Mouse (Mus musculus) macrophage (primary cell): ENCODE results near the gene Actrt2. TPM values are rescaled to one million over a fixed set of nuclear protein-coding genes. Genes with fewer than 3 reads are reported as not detected.

Experiments
- H3K27ac ChIP-seq: fragments of 350-480 bp; formaldehyde crosslinking; 2 replicates; pipeline ENCODE4 v1.9.0; 2021
- H3K36me3 ChIP-seq: fragments of 350-480 bp; formaldehyde crosslinking; 2 replicates; pipeline ENCODE4 v1.9.0; 2021; ENCODE audit errors: inconsistent target
- H3K4me3 ChIP-seq: fragments of 350-480 bp; formaldehyde crosslinking; 2 replicates; pipeline ENCODE4 v1.9.0; 2021; ENCODE audit errors: inconsistent target
- H3K79me2 ChIP-seq: fragments of 350-480 bp; formaldehyde crosslinking; 2 replicates; pipeline ENCODE4 v1.9.0; 2021; ENCODE audit errors: inconsistent target
- WGBS: methylation state at CpG from one replicate; pipeline ENCODE4 v1.1.7; 2026; ENCODE audit warnings: inconsistent platforms; ENCODE audit not compliant: missing documents; 5-methylcytosine and 5-hydroxymethylcytosine counted together
- polyA plus RNA-seq: library from polyadenylated mRNA; stranded (reverse); fragments of 250-400 nt; gene quantifications from 3 replicates; pipeline ENCODE4 v1.2.4, GENCODE M21; 2018; ENCODE audit warnings: inconsistent platforms
- total RNA-seq, 78 experiments: library from RNA; depleted of rRNA; stranded (reverse); fragments of 250-400 nt; gene quantifications; 1 replicate in 9 of 78; 2 replicates in 24 of 78; 3 replicates in 43 of 78; 4 replicates in 2 of 78; pipeline ENCODE4 v1.2.4; 2018; ENCODE audit warnings: inconsistent platforms in 56 of 78

The Actrt2 gene
- not detected for total RNA-seq (2018; cell fraction: chromatin; rRNA removed)
- total RNA-seq (2018; cell fraction: cytosol; rRNA removed): not detected
- total RNA-seq (2018; cell fraction: nucleus; rRNA removed): not detected
- not detected in 3 replicates for polyA plus RNA-seq

DNA sequence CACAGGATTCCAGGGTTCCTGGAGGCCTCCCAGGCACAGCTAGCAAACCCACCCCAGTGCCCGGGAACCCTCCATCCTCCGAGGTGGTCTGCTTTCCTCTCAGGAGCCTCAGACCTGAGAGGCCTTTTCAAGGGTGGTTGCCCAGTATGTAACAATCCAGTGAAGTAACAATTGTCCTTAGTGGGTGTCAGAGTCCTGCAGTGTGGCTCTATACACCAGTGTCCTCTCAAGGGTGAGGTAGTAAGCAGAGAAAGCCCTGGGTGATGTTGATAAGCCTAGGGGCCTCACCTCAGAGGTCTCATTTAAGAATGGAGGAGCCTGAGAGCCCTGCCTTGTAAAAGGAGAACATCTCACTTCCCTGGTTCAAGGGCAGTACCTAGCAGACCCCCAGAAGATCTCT lies at the start of gene Actrt2:
Gene Actrt2 (minus strand): TSS at position 101 of the 400 bp plus-strand sequence.
- 80% methylated on average over 2 of the region's 2 CpGs for WGBS
- H3K36me3 ChIP-seq: no peaks in the 10 kb centered on the region
- H3K79me2 ChIP-seq: no peaks in the 10 kb centered on the region

GRCm38 (mm10) chr4:154709391-154710107 lies 41.9 kb upstream of the Actrt2 start:
- WGBS: 77% methylated on average over 21 of the region's 21 CpGs
- Histone ChIP-seq H3K4me3 (no peak overlapping the region), H3K27ac (no peak overlapping the region), H3K36me3 (no peaks in the 10 kb centered on the region), H3K79me2 (no peaks in the 10 kb centered on the region)

More for the DNA sequence above, at the start of gene Actrt2:
- H3K27ac ChIP-seq: no peak within 1 kb of the TSS
- H3K4me3 ChIP-seq: no peak within 1 kb of the TSS

DNA sequence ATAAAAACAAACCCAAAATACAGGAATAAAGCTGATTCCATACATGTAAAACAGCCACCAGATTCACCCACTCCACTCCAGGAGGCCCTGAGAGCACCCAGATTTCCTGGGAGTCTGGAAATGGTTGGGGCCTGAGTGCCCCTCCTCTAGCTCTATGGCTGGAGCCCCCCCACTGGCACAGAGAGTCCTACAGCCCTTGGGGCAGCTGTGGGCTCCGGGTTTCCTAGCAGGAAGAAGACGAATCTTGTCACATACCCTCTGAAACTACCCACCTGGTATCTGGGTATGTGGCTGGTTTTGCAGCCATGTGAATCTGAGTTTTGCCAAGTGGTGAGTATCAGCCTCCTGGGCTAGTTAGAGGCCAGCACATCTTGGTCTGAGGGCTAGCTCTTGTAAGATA lies 41.1 kb upstream of the Actrt2 start:
- Histone ChIP-seq H3K79me2 (no peaks in the 10 kb centered on the region), H3K36me3 (no peaks in the 10 kb centered on the region), H3K27ac (no peak overlapping the region), H3K4me3 (no peak overlapping the region)
- WGBS: 80% methylated on average over 2 of the region's 2 CpGs

- H3K27ac ChIP-seq: no peak overlapping the region
- H3K79me2 ChIP-seq: no peaks in the 10 kb centered on the region
- H3K4me3 ChIP-seq: no peak overlapping the region
- 95% methylated on average over 11 of the region's 11 CpGs for WGBS
- no peaks in the 10 kb centered on the region for H3K36me3 ChIP-seq
Observed at GRCm38 (mm10) chr4:154708223-154708622, 40.6 kb upstream of the Actrt2 start.

DNA sequence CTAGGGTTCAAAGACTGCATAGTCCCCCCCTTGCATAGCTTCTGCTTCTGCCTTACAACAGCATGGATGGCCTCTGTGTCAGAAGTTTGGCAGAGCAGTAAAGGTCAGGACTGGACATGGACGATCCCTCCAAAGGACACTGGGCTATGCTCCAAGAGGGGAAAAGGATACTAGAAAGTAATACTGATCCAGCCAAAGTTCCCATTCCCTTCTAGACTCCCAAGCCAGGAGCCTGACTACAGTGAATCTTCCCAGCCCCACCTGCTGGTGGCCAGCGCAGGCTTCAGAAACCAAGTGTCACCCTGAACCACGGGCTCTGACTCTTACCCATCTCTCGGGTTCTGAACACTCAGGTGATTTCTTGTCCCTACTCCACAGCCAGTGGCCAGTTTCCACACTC lies 39.9 kb upstream of the Actrt2 start:
- 90% methylated on average over 4 of the region's 4 CpGs for WGBS
- H3K36me3 ChIP-seq: no peaks in the 10 kb centered on the region
- no peak overlapping the region for H3K4me3 ChIP-seq

DNA sequence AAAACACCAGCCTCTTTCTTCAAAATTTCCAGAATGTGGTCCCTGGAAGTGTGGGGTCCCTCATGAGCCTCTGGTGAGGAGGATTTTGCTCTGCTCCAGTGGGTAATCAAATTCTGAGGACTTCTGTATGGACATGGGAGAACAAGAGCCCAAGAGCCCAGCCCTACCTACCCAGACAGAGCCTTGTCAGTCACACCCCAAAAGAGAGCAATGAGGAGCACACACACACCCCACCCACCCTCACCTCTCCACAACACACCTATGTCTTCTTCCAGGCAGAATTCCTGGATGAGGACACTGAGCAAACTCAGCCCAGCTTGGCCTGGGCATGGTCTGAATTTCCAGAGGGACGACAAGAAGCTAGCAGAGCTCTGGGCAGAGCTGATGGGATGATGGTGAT lies 38.8 kb upstream of the Actrt2 start:
- WGBS: 75% methylated on average over 1 of the region's 1 CpGs
- no peaks in the 10 kb centered on the region for H3K36me3 ChIP-seq

More for the DNA sequence above, 39.9 kb upstream of the Actrt2 start:
- no peaks in the 10 kb centered on the region for H3K79me2 ChIP-seq
- H3K27ac ChIP-seq: no peak overlapping the region

DNA sequence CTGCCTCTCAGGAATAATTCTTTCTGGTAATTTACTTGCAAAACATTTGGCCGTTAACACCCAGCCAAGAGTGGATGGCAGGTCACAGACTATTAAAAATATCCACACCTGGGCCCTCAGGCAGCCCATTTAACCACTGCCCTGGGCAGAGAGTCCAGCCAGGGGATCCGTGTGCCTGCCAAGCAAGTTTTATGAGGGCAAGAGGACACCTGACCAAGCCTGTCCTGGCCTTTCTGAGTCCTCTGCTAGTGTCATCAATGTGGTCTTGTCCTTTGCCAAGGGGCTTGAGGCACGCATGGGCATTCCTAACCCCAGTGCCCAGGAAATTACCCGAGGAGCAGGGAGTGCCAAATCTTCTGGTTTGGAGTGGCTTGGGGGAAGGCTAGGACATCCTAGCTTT lies 38.0 kb upstream of the Actrt2 start:
- 80% methylated on average over 4 of the region's 4 CpGs for WGBS
- Histone ChIP-seq H3K27ac (no peak overlapping the region), H3K36me3 (no peaks in the 10 kb centered on the region), H3K4me3 (no peak overlapping the region), H3K79me2 (no peaks in the 10 kb centered on the region)

More for the DNA sequence above, 38.8 kb upstream of the Actrt2 start:
- H3K4me3 ChIP-seq: no peak overlapping the region
- no peaks in the 10 kb centered on the region for H3K79me2 ChIP-seq
- H3K27ac ChIP-seq: no peak overlapping the region

GRCm38 (mm10) chr4:154705056-154705455 lies 37.4 kb upstream of the Actrt2 start:
- H3K36me3 ChIP-seq: no peaks in the 10 kb centered on the region
- 91% methylated on average over 6 of the region's 6 CpGs for WGBS
- H3K27ac ChIP-seq: no peak overlapping the region
- no peak overlapping the region for H3K4me3 ChIP-seq
- no peaks in the 10 kb centered on the region for H3K79me2 ChIP-seq

DNA sequence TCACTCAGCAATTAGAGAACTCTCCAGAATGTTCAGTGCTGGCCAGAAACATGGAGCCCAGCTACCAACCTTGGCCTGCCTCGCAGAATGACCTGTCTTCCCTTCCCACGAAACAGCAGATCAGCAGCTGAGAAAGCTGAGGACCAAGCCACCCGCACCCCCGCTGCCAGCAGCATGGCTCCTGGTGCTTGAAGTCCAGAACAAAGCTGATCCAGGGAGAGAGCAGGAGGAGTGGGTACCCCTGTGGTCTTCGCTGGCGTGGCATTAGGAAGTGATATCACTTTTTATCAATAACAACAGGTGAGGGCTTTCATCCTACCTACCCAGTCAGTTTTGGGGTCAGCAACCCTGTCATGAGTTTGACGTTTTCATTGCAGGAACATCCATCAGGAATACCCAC lies 36.9 kb upstream of the Actrt2 start:
- no peaks in the 10 kb centered on the region for H3K36me3 ChIP-seq
- H3K4me3 ChIP-seq: no peak overlapping the region
- H3K27ac ChIP-seq: no peak overlapping the region
- 89% methylated on average over 7 of the region's 7 CpGs for WGBS
- H3K79me2 ChIP-seq: no peaks in the 10 kb centered on the region

DNA sequence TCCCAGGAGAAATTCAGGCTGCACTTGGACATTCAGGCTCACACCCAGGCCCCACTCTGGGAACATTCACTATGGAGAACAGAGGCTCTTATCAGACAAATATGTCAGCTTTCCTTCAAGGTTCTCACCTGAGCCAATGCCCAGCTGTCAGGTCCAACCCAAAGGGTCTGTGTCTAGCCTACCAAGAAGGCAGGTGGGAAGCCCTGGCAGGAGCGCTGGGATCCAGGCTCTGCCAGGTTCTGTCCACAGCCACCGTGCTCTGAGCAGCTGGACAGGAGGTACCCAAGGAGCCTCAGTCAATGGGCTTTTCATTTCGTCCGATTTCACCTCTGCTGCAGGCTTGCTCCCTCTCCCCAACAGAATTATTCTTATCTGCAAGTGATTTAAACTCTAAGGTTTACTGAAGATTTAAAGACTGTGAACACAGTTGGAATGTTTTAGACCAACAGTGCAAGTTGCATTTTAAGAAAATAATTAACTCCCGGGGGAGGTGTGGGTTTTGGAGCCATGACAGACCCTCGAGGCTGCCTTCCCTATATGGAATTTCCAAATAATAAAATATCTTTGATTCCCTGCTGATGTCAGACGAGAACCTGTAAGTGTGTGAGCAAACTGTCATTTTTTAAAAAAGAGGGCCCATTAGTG lies 35.9 kb upstream of the Actrt2 start:
- no peaks in the 10 kb centered on the region for H3K36me3 ChIP-seq
- WGBS: 86% methylated on average over 7 of the region's 7 CpGs
- no peak overlapping the region for H3K27ac ChIP-seq
- H3K79me2 ChIP-seq: no peaks in the 10 kb centered on the region
- H3K4me3 ChIP-seq: no peak overlapping the region

GRCm38 (mm10) chr4:154702931-154703330 lies 35.3 kb upstream of the Actrt2 start:
- no peaks in the 10 kb centered on the region for H3K79me2 ChIP-seq
- 96% methylated on average over 7 of the region's 7 CpGs for WGBS
- no peak overlapping the region for H3K27ac ChIP-seq
- H3K36me3 ChIP-seq: no peaks in the 10 kb centered on the region
- no peak overlapping the region for H3K4me3 ChIP-seq

GRCm38 (mm10) chr4:154702186-154702585 lies 34.5 kb upstream of the Actrt2 start:
- WGBS: 83% methylated on average over 5 of the region's 6 CpGs
- Histone ChIP-seq H3K4me3 (no peak overlapping the region), H3K79me2 (no peaks in the 10 kb centered on the region), H3K36me3 (no peaks in the 10 kb centered on the region), H3K27ac (no peak overlapping the region)

DNA sequence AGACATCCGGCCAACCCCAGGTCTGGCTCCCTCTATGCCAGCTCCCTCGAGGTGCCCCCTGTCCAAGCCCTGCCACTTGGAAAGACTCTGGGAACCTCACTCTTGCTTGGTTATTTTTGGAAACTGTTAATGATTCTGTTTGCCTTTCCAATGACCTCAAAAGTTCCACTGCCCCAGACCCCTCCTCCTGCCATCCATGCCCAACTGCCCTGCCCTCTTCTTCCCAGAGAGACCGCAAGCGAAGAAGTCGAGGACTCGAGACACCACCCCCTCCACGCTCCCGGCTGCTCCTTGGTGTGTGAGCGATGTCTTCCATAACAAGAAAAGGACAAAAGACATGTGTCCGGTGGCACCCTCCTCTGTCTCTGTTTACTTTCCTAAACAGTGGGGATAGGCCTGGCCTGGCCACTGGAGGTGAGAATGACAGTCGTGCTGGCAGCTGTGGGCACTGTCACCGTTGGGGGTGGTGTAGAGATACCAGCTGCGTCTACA lies 33.3 kb upstream of the Actrt2 start:
- no peak overlapping the region for H3K27ac ChIP-seq
- 91% methylated on average over 13 of the region's 13 CpGs for WGBS
- H3K79me2 ChIP-seq: no peaks in the 10 kb centered on the region
- H3K4me3 ChIP-seq: no peak overlapping the region
- H3K36me3 ChIP-seq: no peaks in the 10 kb centered on the region

DNA sequence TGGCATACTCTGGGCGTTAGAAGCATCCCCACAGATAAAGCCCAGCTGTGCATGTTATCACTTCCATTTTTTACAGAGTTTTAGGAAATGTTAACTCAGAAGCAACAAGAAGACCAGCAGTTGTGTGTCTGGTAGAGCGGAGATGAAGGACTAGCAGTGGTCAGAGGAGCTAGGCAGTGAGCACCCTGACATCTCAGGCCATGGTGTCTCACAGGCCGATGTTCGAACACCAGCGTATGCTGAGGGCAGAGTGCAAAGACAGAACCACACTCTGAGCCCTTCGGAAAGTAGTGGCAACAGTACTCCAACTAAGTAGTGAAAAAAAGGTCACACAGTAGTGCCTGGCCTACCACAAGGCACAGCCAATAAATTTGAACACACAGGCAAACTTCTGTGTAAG lies 32.8 kb upstream of the Actrt2 start:
- Histone ChIP-seq H3K27ac (no peak overlapping the region), H3K36me3 (no peaks in the 10 kb centered on the region), H3K4me3 (no peak overlapping the region), H3K79me2 (no peaks in the 10 kb centered on the region)
- WGBS: 92% methylated on average over 6 of the region's 6 CpGs

GRCm38 (mm10) chr4:154699236-154699635 lies 31.6 kb upstream of the Actrt2 start:
- Histone ChIP-seq H3K36me3 (no peaks in the 10 kb centered on the region), H3K4me3 (no peak overlapping the region), H3K27ac (no peak overlapping the region), H3K79me2 (no peaks in the 10 kb centered on the region)
- WGBS: 12% methylated on average over 8 of the region's 8 CpGs
